Mouse (Mus musculus) ES-Bruce4 (cell line): ENCODE data around the gene Rnf185. TPM values are rescaled to one million over a fixed set of nuclear protein-coding genes. Genes with fewer than 3 reads are reported as not detected.

Experiments
- H3K27ac ChIP-seq: 2 replicates; pipeline ENCODE4 v1.5.1; 2012; ENCODE audit warnings: low read length, inconsistent platforms; ENCODE audit not compliant: insufficient read depth
- H3K27me3 ChIP-seq: 2 replicates; pipeline ENCODE4 v1.6.1; 2012; ENCODE audit warnings: mild to moderate bottlenecking, low read length, inconsistent platforms; ENCODE audit not compliant: control insufficient read depth, poor library complexity, insufficient read depth, severe bottlenecking
- H3K36me3 ChIP-seq: 2 replicates; pipeline ENCODE4 v1.6.1; 2012; ENCODE audit warnings: inconsistent platforms, mild to moderate bottlenecking, low read length, moderate library complexity; ENCODE audit not compliant: control insufficient read depth, poor library complexity, insufficient read depth, severe bottlenecking
- H3K4me1 ChIP-seq: one replicate; pipeline ENCODE4 v1.8.1; 2011; ENCODE audit warnings: low read length; ENCODE audit not compliant: control insufficient read depth, insufficient read depth
- H3K4me3 ChIP-seq: 2 replicates; pipeline ENCODE4 v1.5.1; 2011; ENCODE audit warnings: low read depth, mild to moderate bottlenecking, low read length
- H3K9ac ChIP-seq: 2 replicates; pipeline ENCODE4 v1.6.1; 2012; ENCODE audit warnings: low read depth, mild to moderate bottlenecking, inconsistent platforms; ENCODE audit not compliant: poor library complexity, severe bottlenecking
- H3K9me3 ChIP-seq: replicated peaks from 2 replicates; pipeline ENCODE4 v1.6.1; 2012; ENCODE audit warnings: mild to moderate bottlenecking, low read length, inconsistent platforms; ENCODE audit not compliant: control insufficient read depth, poor library complexity, insufficient read depth, severe bottlenecking
- CTCF ChIP-seq: IDR thresholded peaks from one replicate; pipeline ENCODE4 v1.8.1; 2011; ENCODE audit warnings: low read depth, low read length
- EP300 ChIP-seq: IDR thresholded peaks from 2 replicates; pipeline ENCODE4 v1.6.1; 2011; ENCODE audit warnings: low read depth, low read length; ENCODE audit not compliant: insufficient read depth
- POLR2A ChIP-seq: IDR thresholded peaks from one replicate; pipeline ENCODE4 v1.8.1; 2011; ENCODE audit warnings: low read length; ENCODE audit not compliant: insufficient read depth
- polyA plus RNA-seq: library from polyadenylated mRNA; stranded (reverse); fragments of >200 nt; gene quantifications from 2 replicates; pipeline ENCODE4 v1.2.4, GENCODE M21; 2011; ENCODE audit warnings: low read depth; ENCODE audit not compliant: missing spikeins, insufficient read depth, insufficient read length

Rnf185 gene
- 20.4 and 21.4 TPM in 2 replicates for polyA plus RNA-seq

DNA sequence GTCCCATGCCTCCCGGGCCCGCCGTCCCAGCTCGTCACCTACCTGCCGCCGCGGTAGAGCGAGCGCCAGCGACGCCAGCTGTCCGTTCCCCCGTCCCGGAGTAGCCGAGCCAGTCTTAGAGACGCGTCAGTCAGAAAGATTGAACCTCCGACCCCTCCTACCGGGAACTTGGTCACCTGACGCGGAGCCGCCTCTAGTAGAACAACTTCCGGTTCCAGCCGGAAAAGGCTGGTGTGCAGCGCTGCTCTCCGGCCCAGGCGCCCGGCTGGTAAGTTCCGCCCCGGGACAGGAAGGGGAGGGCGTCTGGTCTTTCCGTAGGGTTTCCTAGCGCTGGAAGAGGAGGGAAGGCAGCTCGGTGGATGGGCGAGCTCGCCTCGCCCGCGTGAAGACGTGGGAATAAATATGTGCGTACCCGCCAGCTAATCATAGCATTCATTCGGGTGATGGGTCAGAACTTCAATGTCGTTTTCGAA lies at the start of gene Rnf185:
TSS of gene Rnf185 (minus strand) at position 197 of the 473 bp plus-strand sequence.
- TF ChIP-seq POLR2A: peak; percentile 39
- TF ChIP-seq CTCF: no peak
- 0 out of 2 replicates have a peak, but pooled peaks have one; percentile 6 for TF ChIP-seq EP300
- Histone ChIP-seq H3K27me3 (no peaks in the 10 kb centered on the region), H3K4me3 (peak within 1 kb of the TSS; percentile 93), H3K9me3 (no peaks in the 10 kb centered on the region), H3K4me1 (peaks cover 2% of the 10 kb centered on the region), H3K36me3 (no peaks in the 10 kb centered on the region), H3K9ac (peak within 1 kb of the TSS; percentile 65), H3K27ac (peak within 1 kb of the TSS; percentile 73)

- H3K4me1 ChIP-seq: no peaks in the 10 kb centered on the region
- no peak overlapping the region for H3K9ac ChIP-seq
- H3K9me3 ChIP-seq: no peaks in the 10 kb centered on the region
- TF ChIP-seq CTCF (no peak), POLR2A (no peak), EP300 (no peak)
- no peaks in the 10 kb centered on the region for H3K27me3 ChIP-seq
- no peak overlapping the region for H3K4me3 ChIP-seq
- no peak overlapping the region for H3K27ac ChIP-seq
- H3K36me3 ChIP-seq: no peaks in the 10 kb centered on the region
Measured at GRCm38 (mm10) chr11:3497296-3497695, 45.1 kb upstream of the Rnf185 start.

GRCm38 (mm10) chr11:3496756-3497155 lies 44.6 kb upstream of the Rnf185 start:
- Histone ChIP-seq H3K9me3 (no peaks in the 10 kb centered on the region), H3K4me1 (no peaks in the 10 kb centered on the region), H3K4me3 (no peak overlapping the region), H3K36me3 (no peaks in the 10 kb centered on the region), H3K27ac (no peak overlapping the region), H3K27me3 (no peaks in the 10 kb centered on the region), H3K9ac (no peak overlapping the region)
- peak; percentile 23; the same call in 1 of the 2 replicates for TF ChIP-seq EP300
- TF ChIP-seq POLR2A: no peak
- TF ChIP-seq CTCF: no peak

DNA sequence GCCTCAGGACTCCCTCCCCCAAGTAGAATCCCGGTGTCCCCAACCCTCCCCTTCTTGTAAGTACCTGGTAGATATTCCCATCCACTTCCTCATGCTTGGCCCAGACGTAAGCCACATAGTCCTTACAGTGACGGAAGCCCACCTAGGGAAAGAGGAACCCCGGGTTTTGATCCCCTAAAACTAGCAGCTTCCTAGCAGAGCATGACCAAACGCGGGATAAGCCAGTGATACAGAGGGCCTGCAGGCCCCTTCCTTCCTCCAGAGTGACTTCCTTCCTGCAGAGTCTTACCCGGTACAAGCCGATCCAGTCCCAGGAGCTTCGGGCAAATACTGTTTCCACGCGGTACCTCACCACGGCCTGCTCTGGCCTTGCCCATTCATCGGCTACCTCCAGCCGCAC lies 43.3 kb upstream of the Rnf185 start:
- Histone ChIP-seq H3K9me3 (no peaks in the 10 kb centered on the region), H3K4me1 (no peaks in the 10 kb centered on the region), H3K4me3 (no peak overlapping the region), H3K27me3 (no peaks in the 10 kb centered on the region), H3K27ac (no peak overlapping the region), H3K9ac (no peak overlapping the region), H3K36me3 (no peaks in the 10 kb centered on the region)
- TF ChIP-seq POLR2A (no peak), CTCF (no peak), EP300 (no peak)

DNA sequence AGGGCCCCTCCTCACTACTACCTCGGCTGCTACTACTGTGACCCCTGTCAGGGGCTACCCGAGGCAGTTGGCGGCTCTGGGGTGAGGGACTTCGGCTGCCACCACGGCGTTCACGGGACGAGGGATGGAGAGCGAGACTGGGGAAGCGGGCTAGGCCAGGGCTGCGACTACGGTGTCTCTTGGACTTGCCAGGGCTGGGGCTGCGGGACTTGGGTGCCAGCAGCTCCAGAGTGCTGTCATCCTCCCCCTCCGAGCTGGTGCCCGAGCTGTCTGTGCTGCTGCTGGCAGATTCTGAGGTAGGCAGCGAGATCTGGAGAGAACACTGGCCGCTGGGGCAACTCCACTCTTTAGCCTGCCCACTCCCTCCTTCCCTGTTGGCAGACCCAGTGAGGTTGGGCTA lies 42.7 kb upstream of the Rnf185 start:
- TF ChIP-seq EP300 (no peak), POLR2A (no peak), CTCF (no peak)
- H3K4me3 ChIP-seq: peak overlapping the region; percentile 13; the same call in 1 of the 2 replicates
- no peak overlapping the region for H3K9ac ChIP-seq
- no peaks in the 10 kb centered on the region for H3K4me1 ChIP-seq
- H3K27ac ChIP-seq: no peak overlapping the region
- no peaks in the 10 kb centered on the region for H3K36me3 ChIP-seq
- no peaks in the 10 kb centered on the region for H3K27me3 ChIP-seq
- H3K9me3 ChIP-seq: no peaks in the 10 kb centered on the region

GRCm38 (mm10) chr11:3492748-3493147 lies 40.6 kb upstream of the Rnf185 start:
- H3K4me3 ChIP-seq: no peak overlapping the region
- H3K4me1 ChIP-seq: no peaks in the 10 kb centered on the region
- no peak overlapping the region for H3K27ac ChIP-seq
- H3K27me3 ChIP-seq: no peaks in the 10 kb centered on the region
- no peaks in the 10 kb centered on the region for H3K9me3 ChIP-seq
- H3K9ac ChIP-seq: no peak overlapping the region
- TF ChIP-seq POLR2A (no peak), EP300 (no peak), CTCF (no peak)
- no peaks in the 10 kb centered on the region for H3K36me3 ChIP-seq
